Mouse (Mus musculus) R1 (cell line): Measurements from ENCODE around the gene Srgap2.
A peak's percentile ranks its signal among the peaks of the same experiment; 100 is the strongest.

Experiments used
- DNase-seq: peaks from one replicate; pipeline ENCODE4 v3.0.0-alpha.2; 2018; ENCODE audit warnings: low read depth, low spot score

Srgap2 gene

DNA sequence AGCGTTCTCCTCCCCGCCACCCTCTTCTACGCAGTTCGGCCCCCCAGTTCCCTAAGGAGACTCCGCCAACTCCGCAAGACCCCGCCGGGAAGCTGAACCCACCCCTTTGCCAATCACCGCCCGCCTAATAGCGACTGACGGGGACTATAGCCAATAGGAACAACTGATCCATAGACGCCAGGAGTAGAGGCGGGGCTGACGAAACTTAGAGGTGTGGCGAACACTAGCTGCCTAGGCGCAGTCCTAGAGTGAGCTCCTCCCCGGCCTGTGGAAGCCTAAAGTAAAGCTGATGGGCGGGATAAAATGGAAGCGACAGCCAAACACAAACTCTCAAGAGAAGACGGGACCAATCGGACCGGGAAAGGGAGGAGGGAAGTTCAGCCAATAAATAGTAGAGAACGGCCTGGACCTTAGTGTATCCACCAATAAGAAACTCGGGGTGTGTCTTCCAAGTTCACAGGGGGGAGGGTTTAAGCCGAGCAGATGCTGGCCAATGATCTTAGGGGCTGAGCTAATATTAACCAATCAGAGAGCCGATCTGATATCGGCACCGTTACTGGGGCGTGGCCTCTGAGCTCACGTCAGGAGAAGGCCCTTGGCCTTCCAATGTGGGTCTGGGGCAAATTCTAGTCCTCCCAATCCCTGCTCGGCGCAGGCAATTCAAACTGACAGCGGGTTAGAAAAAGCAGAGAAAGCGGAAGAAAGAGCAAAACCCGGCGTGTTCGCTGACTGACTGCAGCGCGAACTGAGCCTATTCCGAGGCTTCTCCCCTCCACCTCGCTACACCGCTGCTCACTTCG lies at the start of gene Srgap2, which contains the start of gene Fam72a:
Gene Srgap2 (minus strand): TSS at position 72 of the 800 bp plus-strand sequence.
Gene Fam72a (plus strand): TSS at position 623 of the 800 bp plus-strand sequence.
- DNase-seq, result peak; percentile 100

- peak; percentile 48 for DNase-seq
Observed at GRCm38 (mm10) chr1:131573721-131574120, 46.6 kb upstream of the Srgap2 start.

DNA sequence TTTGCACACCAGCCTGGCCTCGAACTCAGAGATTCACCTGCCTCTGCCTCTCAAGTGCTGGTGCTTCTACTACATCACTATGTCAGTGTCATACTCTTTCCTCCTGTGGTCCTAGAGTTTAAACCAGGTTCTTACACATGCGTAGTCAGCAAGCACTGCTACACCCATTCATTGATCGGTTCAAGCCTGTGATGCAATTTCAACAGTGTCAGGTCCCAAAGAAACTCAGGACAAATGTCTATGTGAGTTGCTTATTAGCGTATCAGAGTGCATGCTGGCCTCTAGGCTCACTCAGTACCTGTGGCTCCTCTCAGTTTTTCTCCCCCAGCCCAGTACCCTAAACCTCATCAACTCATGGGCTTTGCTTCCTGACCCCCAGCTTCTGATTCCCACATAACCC lies 43.2 kb upstream of the Srgap2 start:
- DNase-seq, result no peak

GRCm38 (mm10) chr1:131569721-131570120 lies 42.6 kb upstream of the Srgap2 start:
- no peak for DNase-seq

DNA sequence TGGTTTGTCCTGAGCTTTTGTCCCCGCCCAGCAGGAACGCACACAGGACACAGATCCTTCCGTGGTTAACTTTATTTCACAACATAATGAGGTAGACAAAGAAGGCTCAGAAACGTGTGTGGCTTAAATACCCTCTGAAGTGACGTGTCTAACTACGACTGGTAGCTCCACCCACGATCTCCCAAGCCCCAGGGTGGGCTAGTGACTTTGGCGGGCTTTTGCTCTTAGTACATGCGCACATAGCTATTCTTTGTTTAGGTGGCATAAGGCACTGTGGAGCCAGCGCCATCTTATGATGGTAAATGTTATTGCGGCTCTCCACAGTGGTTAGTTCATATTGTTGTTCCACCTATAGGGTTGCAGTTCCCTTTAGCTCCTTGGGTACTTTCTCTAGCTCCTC lies 38.9 kb upstream of the Srgap2 start:
- DNase-seq, result peak; percentile 88

- peak; percentile 34 for DNase-seq
Observed at GRCm38 (mm10) chr1:131562081-131562480, 34.9 kb upstream of the Srgap2 start.

DNA sequence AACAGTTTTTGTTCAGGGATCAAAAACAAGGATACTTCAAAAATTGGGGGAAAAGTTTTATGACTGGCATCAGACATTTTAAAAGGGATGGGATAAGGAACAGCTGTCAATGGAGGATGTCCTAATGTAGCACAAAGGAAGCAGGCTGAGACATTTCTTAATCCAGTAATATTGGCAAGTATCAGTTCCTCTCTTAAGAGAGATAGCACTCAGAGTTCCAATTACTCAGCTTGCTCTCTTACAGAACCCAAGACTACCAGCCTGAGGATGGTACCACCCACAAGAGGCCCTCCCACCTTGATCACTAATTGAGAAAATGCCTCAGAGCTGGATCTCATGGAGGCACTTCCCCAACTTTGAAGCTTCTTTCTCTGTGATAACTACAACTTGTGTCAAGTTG lies 33.3 kb upstream of the Srgap2 start:
- no peak for DNase-seq

DNA sequence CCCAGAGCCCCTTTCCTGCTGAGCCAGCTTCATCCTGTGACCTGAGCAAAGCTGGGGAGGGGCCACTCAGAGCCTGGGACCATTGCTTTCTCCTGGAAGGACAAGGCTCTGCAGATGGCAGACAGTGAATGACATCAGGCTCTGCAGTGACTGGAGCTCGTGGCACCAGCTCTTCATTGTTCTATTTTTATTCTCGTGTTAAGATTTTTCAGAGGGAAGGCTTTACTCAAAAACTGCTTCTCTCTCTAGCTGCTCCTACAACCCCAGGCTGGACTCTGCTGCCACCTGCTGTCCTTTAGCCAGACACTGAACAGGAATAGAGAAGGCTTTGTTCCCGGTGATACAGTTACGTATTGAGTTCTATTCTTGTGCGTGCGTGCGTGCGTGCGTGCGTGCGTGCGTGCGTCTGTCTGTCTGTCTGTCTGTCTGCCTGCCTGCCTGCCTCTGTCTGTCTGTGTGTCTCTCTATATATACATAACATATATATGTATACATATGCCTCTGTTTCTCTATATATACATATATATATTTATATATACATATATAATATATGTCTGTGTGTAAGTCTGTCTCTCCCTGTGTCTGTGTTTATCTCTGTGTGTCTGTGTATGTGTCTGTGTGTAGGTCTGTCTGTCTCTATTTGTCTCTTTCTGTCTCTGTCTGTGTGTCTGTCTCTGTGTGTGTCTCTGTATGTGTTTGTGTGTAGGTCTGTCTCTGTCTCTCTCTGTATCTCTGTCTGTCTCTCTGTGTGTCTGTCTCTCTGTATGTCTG lies 28.1 kb upstream of the Srgap2 start:
- DNase-seq, result peak; percentile 89

DNA sequence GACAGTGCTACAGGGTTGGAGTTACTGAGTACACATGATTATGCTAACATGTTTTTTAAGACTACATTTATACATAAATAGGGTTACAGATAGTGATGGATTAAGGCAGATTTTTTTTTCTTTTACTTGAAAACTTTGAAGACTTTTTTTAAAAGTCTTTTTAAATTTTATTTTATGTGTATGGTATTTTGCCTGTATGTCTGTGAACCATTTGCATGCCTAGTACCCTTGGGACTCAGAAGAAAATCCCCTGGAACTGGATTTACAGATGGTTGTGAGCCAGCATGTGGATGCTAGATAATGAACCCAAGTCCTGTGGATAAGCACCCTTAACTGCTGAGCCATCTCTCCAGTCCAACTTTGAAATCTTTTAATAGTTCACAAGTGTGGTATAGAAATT lies 26.3 kb upstream of the Srgap2 start:
- DNase-seq, result no peak

DNA sequence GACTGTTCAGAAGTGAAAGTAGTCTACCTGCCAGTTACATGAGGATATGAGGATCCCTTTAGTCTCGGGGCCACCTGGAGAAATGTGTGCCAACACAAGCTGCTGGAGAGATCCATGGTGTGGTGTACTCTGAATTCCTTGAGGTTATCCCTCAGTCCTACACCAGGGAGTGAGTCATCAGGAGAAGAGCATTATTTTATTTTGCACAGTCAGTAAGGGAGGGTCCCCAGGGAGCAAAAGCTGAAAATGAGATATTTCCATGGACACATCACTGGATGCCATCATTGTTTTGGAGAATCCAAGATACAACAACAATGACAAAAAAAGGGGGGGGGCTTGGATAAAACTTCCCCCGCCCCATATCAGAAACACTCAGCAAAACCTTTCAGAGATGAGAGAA lies 24.8 kb upstream of the Srgap2 start:
- no peak for DNase-seq

GRCm38 (mm10) chr1:131548494-131549365 lies 21.6 kb upstream of the Srgap2 start:
- no peak for DNase-seq

DNA sequence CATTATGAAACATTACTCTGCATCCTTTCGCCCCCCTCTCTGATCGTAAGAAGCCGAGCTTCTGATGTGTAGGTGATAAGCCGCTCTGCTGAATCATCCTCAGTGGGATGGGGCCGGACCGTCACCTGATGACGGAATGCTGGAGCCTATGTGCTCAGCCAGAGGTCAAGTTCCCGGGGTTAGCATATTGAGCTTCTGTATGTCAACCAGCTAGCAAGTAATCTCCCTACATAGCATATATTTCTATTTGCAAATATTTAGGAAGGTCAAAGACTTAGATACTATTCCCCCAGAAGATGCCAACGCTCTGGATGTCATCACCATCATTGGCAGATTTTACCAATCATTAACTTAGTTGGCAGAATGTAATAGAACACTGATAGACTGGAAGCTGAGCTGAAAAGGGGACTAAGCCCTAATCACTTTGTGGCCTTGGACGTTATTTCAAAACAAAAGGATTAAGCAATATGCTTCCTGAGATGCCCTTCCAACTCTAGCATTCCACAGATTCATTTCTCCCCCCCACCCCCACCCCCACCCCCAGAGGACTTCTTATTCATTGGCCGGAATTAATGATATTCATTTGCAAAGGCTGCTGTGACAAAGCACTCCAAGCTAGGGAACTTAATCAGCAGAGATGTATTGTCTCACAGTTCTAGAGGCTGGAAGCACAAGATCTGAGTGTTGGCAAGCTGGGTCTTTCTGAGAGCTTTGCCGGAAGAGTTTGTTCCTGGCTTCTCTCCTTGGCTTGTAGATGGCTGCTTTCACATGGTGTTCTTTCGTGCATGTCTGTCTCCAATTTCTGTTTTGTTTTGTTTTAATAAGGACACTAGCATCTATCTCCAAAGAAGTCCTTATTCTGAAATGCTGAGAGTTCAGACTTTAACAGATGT lies 19.9 kb upstream of the Srgap2 start:
- DNase-seq, result peak; percentile 43

DNA sequence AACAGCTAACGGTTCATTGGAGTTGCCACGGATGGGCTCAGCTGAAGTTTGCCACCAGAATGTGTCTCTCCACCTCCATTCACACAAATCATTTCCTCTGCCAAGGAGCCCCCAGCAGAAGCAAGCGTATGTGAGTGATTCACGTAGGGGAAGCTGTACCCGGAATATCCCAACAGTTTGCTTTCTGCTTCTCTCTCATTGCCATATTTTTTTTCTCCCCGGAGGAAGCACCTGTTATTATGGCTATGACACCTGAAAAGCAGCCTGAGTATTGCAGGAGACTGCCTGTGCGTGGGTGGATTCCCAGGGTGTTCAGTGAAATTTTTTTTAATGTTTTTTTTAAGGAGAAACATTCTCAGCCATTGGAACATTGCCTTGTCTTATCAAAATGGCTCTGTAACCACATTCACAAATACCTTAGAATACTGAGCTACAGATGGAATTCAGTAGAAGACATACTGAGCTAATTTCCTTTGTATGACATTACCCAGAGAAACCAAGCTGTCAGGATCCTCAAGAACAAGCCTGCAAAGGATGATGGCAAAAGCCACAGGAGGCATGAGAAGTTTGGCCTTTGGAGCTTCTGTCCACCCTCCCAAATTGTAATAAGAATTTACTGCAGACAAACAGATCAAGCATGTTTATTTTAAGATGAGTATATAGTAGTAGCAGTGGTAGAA lies 16.9 kb upstream of the Srgap2 start:
- DNase-seq, result no peak

DNA sequence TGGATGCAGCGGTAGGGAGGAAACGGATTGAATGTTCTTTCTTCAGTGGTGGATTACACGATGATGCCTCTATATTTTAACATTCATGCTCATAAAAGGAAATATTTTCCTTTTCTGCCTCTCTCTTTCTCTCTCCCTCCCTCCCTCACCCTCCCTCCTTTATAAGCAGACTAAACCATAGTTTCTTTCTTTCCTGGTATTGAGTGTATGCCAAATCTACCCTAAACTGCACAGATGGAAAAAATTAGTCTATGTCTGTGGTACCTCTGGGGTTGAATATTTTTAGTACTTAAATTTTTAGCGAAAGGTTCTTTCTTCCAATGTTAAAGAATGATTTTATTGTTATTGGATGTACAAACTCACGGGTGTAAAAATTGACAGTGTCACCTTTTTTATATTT lies 14.8 kb upstream of the Srgap2 start:
- DNase-seq, result no peak

GRCm38 (mm10) chr1:131541431-131541830 lies 14.3 kb upstream of the Srgap2 start:
- DNase-seq, result no peak

DNA sequence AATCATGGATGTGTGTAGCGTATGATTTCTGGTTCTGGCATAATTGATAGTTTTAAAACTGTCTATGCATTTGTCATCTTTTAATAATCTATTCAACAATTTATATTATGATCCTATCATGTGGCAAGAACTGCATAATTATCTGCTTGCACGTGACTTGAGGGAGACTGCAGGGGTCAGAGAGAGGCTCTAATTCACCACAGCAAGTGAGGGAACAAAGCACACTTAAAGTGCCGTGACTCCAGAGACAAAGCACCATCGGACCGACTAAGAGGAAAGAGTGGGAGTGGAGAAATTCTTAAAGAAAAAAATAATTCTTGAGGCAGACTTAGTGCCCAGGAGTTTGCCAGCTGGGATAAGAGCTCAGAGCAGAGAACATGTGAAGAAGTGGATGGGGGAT lies 13.6 kb upstream of the Srgap2 start:
- DNase-seq, result no peak

GRCm38 (mm10) chr1:131539771-131540170 lies 12.6 kb upstream of the Srgap2 start:
- DNase-seq, result no peak

DNA sequence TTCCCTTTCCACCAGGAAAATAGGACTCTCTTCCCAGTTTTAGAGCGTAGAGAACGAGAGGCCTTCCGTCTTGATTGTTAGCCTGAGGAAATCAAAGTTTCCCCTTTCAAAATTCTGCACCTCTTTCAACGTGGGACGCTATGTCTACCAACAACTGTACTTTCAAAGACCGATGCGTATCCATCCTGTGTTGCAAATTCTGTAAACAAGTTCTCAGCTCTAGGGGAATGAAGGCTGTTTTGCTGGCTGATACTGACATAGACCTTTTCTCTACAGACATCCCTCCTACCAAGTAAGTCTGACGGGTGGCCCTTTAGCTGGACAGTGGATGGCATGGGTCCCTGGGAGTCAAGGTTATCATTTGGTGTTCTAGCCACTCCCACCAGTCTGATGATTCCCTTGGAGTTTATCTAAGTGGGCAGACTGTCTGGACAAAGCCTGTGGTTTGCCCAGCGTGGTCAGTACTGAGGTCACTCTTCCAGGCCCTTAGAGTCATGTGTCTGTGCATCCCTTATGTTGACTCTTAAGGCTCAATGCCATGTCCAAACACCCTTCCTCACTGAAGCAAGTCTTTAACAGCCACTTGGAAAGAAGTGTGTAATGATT lies 1.5 kb upstream of the Srgap2 start:
- DNase-seq, result no peak

- DNase-seq, result peak; percentile 89
Observed at GRCm38 (mm10) chr1:131528081-131528507, 942 bp upstream of the Srgap2 start.
